Mouse (Mus musculus): Measurements from ENCODE around the gene Gm21970. TPM values are rescaled to one million over a fixed set of nuclear protein-coding genes. Genes with fewer than 3 reads are reported as not detected.

The Gm21970 gene
- total RNA-seq (2017) = not detected in 2 replicates

DNA sequence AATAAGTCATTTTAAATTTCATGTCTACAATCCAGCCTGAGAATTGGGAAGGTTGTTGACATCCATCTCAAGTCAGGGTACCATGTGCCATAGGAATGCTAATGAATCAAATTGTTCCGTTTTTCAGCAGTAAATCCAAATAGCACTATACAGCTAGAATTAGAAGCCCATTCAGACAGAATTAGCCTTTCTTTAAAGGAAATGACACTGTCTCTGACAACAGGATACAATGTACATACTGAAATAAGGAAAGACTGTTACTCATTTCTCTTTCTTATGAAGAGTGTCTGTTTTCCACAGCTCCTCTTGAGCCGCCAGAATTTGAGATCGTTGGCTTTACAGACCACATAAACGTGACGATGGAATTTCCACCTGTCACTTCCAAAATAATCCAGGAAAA is at the start of gene Gm21970:
Gene Gm21970, plus strand, starts transcription at position 301 of the 400 bp plus-strand sequence.
- ATAC-seq (replicated peaks in 1 of 2; ENCODE audit: insufficient read depth in 1 of 2, low FRiP score in 2 of 2, low TSS enrichment in 1 of 2, low read depth in 1 of 2, poor library complexity in 2 of 2, severe bottlenecking in 2 of 2) = no peak

DNA sequence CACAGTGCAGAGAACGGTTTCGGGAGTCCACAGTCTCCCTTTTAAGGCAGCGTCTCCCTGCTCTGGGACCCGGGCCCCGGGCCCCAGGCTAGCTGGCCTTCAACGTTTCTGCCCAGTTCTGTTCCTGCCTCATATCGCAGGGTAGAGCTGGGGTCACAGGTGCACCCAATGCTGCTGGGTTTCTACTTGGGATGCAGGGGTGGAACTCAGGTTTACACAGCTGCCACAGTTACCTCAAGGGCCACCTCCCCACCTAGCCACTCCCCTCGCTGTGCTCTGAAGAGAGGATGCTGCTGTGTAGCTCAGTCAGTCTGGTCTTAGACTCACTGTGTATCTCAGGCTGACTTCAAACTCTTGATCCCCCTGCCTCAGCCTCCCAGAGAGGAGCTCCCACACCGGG is 45.0 kb upstream of the Gm21970 start:
- ATAC-seq (replicated peaks in 1 of 2; ENCODE audit: insufficient read depth in 1 of 2, low FRiP score in 2 of 2, low TSS enrichment in 1 of 2, low read depth in 1 of 2, poor library complexity in 2 of 2, severe bottlenecking in 2 of 2) = no peak

DNA sequence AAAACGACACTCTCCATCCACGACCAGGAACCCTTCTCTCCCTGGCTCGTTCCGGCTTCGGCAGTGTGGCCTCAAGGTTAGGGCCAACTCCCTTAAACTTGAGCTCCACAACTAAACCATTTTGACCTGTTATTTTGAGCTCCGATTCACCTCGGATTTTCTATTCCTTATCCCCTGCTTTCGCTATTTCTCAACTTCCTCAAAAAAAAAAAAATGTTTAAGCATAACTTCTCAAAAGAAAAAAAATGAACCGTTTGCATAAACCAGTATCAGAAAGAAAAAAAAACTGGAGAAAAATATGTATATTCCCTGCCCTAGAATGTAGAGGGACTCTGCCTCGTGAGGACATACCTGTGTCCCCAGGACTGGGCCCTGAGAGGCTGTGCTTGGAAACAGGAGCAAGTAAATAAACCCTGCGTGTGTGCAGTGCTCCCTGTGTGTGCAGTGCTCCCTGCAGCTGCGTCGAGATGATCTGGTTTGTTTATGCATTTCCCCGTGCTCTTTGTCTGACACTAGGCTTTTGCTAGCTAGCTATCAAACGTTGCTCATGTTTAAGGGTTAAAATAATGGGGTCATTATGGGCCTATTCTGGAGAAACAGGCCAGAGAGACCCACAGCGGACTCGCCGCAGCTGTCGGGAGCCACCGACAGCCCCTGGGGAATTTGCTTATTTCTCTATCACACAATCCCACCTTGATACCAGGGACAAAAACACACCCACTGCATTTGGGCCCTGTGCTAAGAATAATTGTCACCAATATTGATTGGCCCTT is 43.8 kb upstream of the Gm21970 start:
- ATAC-seq (replicated peaks in 1 of 2; ENCODE audit: insufficient read depth in 1 of 2, low FRiP score in 2 of 2, low TSS enrichment in 1 of 2, low read depth in 1 of 2, poor library complexity in 2 of 2, severe bottlenecking in 2 of 2) = no peak

DNA sequence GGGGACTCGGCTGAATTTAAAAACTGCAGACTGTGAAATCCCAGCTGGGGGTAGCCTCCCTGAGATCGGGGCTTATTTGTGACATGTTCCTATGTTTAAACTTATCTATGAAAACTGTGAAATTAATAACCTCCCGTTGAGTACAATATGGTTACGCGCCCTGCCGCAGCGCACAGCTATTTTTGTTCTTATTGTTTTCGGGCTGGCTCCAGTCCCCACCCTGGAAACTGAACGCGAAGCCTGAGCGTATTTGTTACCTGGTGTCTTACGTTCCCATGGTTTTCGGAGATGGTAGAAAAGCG is 43.3 kb upstream of the Gm21970 start:
- no peak for ATAC-seq (replicated peaks in 1 of 2; ENCODE audit: insufficient read depth in 1 of 2, low FRiP score in 2 of 2, low TSS enrichment in 1 of 2, low read depth in 1 of 2, poor library complexity in 2 of 2, severe bottlenecking in 2 of 2)

DNA sequence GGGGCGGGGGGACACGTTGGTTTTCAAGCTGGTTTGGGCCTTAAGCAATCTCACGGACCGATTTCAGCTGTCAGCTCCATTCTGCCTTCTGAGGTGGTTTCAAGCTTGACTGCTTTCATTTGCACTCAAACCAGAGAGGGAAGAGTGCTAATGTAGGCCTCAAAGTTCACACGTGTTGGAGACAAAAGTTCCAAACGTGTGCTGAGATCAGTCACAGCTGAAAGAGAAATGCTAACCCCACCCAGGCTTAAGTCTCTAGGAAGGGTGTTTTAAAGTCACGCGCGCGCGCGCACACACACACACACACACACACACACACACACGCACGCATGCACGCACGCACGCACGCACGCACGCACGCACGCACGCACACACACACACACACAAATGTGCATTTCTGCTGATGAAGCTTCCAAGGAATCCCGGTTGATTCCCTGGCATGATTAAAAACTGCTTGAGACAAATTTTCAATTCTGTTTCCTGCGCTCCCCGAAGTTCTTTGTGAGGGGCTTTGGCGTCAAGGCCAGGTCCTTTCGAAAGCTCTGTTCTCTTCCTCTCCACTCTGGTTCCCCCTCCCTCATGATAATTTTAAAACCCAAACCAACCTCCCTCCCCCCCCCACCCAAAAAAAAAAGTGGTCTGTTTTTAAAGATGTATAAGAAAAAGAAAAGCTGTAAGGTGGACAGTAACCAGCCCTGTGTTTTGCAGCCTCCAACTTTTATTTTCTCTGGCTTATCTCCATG is 42.8 kb upstream of the Gm21970 start:
- no peak for ATAC-seq (replicated peaks in 1 of 2; ENCODE audit: insufficient read depth in 1 of 2, low FRiP score in 2 of 2, low TSS enrichment in 1 of 2, low read depth in 1 of 2, poor library complexity in 2 of 2, severe bottlenecking in 2 of 2)

DNA sequence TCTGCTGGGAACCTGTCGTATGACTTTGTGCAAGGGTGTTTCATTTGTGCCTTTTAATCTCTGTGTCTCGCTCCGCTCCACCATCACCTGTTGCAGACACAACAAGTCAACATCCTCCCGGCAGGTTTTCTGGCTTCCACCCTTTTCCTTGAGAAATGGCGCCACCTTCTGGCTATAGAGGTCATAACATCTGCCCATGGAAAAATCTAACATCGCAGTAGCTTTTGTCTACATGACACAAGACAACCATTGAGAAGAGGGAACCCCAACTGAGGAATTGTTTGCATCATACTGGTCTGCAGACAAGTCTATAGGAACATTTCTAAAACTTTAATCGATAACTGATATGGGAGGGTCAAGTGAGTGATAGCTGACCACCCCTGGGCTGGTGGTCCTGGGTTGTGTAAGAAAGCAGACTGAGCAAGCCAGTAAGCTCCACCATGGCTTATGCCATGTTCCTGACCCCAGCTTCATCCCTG is 39.4 kb upstream of the Gm21970 start:
- ATAC-seq (replicated peaks in 1 of 2; ENCODE audit: insufficient read depth in 1 of 2, low FRiP score in 2 of 2, low TSS enrichment in 1 of 2, low read depth in 1 of 2, poor library complexity in 2 of 2, severe bottlenecking in 2 of 2) = 0 out of 4 replicates have a peak, but pooled peaks of 1 of the 2 experiments have one; percentile 3

DNA sequence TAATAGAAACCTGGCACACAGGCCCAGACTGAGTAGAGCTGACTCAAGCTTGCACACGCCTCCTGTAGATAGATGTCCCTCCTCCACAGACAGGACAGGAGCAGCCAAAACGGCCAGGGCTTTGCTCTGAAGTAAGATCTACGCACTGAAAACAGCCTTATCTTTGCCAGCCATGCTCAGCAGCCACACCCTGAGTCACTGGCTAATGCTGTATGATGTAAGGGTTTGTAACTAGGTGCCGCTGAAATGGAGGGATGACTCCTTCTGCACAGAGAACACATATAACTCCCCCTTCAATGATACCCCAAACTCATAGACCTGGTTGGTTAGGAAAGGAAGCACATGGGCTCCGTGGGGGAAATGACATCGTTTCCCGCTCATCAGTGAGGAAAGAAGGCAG is 38.8 kb upstream of the Gm21970 start:
- ATAC-seq (replicated peaks in 1 of 2; ENCODE audit: insufficient read depth in 1 of 2, low FRiP score in 2 of 2, low TSS enrichment in 1 of 2, low read depth in 1 of 2, poor library complexity in 2 of 2, severe bottlenecking in 2 of 2) = peak in 1 of 2 experiments; percentile 11; a peak in 1 of 4 replicates

DNA sequence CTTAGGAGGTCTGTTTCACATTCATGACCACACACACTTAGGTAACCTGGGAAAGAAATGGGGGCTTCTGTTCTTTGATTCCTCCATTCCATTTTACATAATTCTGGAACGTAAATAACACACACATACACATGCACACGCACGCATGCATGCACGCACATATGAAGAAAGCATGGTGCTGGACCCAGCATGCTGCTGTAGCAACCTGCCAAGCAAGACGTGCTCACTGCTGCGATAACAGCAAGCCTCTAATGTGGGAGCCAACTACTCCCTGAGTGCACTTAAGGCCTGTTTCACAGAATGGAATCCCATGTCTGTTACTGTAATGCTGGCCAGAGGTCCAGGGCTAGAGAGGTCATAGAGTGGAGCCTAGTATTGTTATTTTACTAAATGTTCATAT is 38.3 kb upstream of the Gm21970 start:
- no peak for ATAC-seq (replicated peaks in 1 of 2; ENCODE audit: insufficient read depth in 1 of 2, low FRiP score in 2 of 2, low TSS enrichment in 1 of 2, low read depth in 1 of 2, poor library complexity in 2 of 2, severe bottlenecking in 2 of 2)

DNA sequence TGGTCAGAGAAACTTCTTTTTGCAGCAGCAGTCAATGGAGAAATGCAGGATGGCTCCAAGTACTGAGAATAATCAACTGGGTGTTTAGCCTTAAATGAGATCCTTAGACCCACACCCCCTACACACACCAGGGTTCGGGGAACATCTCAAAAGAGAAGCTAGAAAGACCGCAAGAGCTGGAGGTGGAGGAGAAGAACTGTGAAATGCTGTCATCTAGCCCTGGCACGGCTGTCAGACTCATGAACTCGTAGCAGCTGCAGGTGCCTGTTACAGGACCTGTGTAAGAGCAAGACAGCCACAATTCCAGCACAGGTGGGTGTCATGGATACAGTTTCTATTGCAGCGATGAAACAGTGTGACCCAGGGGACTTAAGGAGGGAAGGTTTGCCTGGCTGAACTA is 37.9 kb upstream of the Gm21970 start:
- ATAC-seq (replicated peaks in 1 of 2; ENCODE audit: insufficient read depth in 1 of 2, low FRiP score in 2 of 2, low TSS enrichment in 1 of 2, low read depth in 1 of 2, poor library complexity in 2 of 2, severe bottlenecking in 2 of 2) = no peak

DNA sequence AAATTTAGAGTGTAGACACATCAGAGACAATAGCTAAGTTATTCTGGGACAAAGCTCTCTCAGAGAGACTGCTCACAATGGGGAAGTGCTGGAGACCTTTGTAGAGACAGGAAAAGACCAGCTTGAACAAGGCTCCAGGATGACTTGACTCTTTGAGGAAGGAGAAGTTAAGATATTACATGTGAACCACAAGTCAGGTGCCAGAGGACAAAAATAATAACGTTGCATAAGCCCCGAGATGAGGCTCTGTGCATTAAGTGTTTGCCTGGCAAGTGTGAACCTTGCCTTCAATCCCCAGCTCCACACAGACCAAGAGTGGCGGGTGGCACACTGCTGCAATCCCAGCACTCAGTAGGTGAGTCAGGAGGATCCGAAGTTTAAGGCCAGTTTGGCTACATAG is 36.9 kb upstream of the Gm21970 start:
- ATAC-seq (replicated peaks in 1 of 2; ENCODE audit: insufficient read depth in 1 of 2, low FRiP score in 2 of 2, low TSS enrichment in 1 of 2, low read depth in 1 of 2, poor library complexity in 2 of 2, severe bottlenecking in 2 of 2) = peak; percentile 70 to 76

DNA sequence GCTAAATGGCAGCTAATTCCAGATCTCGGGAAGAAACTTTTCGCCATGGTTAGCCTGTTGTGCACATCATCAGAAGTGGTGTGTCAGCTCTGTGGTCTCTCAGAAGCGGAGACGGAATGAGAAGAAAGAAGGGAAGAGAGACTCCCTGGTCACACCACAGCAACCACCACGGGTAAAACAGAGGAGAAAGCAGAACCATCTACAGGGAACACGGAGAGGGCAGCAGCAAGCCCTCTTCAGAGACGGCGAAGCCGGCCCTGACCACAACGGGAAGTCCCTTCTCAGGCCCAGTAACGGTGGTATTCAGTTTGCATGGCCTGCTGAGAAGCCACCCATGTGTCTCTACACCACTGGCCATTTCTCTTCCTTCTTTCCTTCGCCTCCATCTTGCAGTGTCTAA is 36.4 kb upstream of the Gm21970 start:
- peak; percentile 80 to 81 for ATAC-seq (replicated peaks in 1 of 2; ENCODE audit: insufficient read depth in 1 of 2, low FRiP score in 2 of 2, low TSS enrichment in 1 of 2, low read depth in 1 of 2, poor library complexity in 2 of 2, severe bottlenecking in 2 of 2)

DNA sequence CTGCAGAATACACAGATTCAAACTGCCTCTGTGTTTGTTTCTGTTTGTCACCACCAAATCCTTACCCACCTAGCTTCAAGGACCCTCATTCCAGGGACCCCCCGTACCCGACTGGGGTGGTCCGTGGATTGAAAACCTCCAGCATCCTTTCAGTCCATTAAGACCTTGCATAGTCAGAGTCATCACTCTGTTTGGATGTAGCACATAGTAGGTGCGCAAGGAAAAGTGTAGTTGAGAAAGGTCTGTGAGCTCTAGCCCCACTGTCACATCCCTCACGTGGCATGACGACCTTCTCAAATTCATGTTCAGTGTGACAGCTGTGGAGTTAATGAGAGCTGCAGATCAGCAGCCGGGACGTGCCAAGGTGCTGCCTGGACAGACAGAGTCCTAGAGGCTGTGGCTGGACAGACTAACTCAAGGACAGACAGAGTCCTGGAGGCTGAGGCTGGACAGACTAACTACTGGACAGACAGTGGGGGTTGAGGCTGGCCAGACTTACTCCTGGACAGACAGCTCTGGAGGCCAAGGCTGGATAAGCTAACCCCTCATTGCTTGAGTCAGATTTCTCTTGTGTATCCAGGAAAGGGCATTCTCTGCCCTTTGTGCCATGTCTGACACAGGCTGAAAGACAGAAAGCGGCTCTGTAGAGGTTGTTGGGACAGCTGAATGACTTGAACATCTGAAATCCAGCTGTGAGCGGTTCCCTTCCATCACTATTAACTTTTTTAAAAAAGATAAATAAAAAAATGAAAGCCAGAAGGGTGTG is 34.6 kb upstream of the Gm21970 start:
- no peak for ATAC-seq (replicated peaks in 1 of 2; ENCODE audit: insufficient read depth in 1 of 2, low FRiP score in 2 of 2, low TSS enrichment in 1 of 2, low read depth in 1 of 2, poor library complexity in 2 of 2, severe bottlenecking in 2 of 2)

DNA sequence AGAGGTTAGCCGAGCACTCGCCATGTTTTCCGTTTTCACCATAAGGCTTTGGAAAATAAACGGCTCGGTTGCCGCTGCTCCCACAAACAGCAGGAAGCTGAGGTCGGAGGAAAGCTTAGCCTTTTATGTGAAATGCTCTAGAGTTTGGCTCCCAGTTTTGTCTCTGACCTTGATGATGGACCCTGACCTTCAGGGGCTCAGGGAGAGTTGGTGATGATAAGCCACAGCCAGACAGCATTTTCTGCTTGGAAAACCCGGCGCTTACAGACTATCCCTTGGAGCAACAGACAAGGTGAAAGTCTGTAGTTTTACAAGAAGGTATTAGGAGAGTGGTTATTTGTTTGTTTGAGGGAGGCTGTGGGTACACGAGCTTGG is 34.0 kb upstream of the Gm21970 start:
- no peak for ATAC-seq (replicated peaks in 1 of 2; ENCODE audit: insufficient read depth in 1 of 2, low FRiP score in 2 of 2, low TSS enrichment in 1 of 2, low read depth in 1 of 2, poor library complexity in 2 of 2, severe bottlenecking in 2 of 2)

DNA sequence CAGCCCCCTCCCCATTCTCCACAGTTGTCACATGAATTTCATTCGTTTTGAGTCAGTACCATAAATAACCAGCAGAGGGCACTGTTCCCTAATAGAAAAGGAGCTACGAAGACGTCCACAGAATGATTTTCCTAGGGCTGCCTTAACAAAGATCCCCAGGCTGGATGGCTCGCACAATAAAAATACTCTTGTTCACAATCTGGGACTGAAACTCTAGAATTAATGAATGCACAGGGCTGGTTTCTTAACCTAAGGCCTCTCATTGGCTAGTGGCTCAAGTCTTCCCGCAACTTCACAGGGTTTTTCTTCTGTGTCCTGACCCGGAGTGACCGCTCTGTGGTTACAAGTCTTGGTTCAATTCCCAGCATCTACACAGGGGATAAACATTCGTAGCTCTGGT is 33.0 kb upstream of the Gm21970 start:
- peak in 1 of 2 experiments; percentile 18; a peak in 1 of 4 replicates for ATAC-seq (replicated peaks in 1 of 2; ENCODE audit: insufficient read depth in 1 of 2, low FRiP score in 2 of 2, low TSS enrichment in 1 of 2, low read depth in 1 of 2, poor library complexity in 2 of 2, severe bottlenecking in 2 of 2)

DNA sequence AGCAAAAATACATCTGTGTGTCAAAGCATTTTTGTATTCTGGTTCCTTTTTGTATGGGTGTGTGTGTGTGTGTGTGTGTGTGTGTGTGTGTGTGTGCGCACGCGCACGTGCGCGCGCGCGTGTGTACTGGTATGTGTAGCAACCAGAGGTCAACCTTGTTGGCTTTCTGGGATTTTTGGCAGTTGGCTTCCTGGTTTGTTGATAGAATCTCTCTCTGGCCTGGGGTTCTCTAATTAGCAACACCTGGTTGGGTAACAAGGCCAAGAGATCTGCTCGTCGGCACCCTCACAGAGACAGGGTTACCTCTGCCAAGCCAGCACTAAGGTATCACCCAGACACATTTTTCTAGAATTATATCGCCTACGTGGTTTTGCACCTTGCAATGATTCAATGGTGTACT is 32.0 kb upstream of the Gm21970 start:
- no peak for ATAC-seq (replicated peaks in 1 of 2; ENCODE audit: insufficient read depth in 1 of 2, low FRiP score in 2 of 2, low TSS enrichment in 1 of 2, low read depth in 1 of 2, poor library complexity in 2 of 2, severe bottlenecking in 2 of 2)

DNA sequence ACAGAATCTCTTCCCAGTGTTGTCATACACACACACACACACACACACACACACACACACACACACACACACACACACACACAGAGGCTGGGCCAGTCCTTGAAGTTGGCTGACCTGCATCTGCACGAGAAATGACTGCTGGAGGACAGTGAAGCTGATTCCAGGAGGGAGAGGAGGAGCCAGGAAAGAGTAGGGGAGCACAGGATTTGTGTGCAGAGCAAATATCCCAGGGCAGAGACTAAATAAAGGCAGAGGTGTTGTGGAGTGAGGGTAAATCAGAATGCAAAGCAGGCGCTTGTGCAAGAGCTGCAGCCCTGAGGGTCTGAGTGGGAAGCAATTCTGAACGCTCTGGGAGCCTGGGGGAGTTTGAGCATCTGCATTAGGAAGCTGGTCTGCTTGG is 31.4 kb upstream of the Gm21970 start:
- ATAC-seq (replicated peaks in 1 of 2; ENCODE audit: insufficient read depth in 1 of 2, low FRiP score in 2 of 2, low TSS enrichment in 1 of 2, low read depth in 1 of 2, poor library complexity in 2 of 2, severe bottlenecking in 2 of 2) = no peak

DNA sequence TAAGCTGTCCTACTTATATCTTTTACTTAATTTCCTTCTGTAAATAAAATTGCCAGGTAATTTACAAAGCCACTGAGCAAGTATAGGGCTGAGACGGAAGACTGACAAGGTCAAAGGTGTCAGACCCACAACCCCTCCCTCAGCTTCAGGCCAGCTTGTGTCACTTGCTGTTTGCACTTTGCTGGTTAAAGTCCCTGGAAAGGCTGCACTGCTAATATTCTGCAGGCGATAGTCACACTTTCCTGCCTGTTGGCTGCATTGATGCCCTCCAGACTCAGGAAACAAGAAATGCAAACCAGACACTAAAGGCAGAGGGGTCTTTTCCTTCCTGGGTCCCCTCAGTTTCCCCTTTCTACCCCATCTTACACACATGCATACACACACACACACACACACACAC is 29.5 kb upstream of the Gm21970 start:
- ATAC-seq (replicated peaks in 1 of 2; ENCODE audit: insufficient read depth in 1 of 2, low FRiP score in 2 of 2, low TSS enrichment in 1 of 2, low read depth in 1 of 2, poor library complexity in 2 of 2, severe bottlenecking in 2 of 2) = no peak

DNA sequence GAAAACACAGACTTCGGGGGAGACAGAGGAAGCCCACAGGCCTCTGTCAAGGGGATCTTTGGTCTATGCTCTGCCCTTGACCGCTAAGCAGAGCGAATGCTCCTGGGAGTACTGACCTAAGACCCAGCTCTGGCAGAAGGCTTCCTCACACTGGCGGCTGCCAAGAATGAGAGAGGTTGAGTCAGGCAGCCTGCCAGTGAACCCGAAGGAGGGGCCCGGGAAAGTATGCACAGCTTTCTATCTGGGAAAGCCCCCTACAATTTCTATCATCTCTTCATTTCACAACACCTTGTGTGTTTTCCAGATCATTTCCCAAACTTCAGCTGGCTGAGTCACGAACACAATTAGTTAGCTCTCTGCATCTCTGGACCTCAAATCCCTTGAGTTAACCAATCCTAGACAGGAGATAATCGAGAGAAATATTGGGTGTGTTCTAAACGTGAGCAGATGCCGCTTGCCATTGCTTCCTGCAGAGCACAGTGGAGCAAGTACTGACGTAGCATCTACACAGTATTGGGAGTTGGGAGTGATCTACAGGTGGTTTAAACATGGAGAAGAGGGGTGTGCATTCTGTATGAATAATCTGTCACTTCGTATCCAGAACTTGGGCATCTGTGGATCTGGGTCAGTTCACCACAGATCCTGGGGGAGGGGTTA is 28.8 kb upstream of the Gm21970 start:
- ATAC-seq (replicated peaks in 1 of 2; ENCODE audit: insufficient read depth in 1 of 2, low FRiP score in 2 of 2, low TSS enrichment in 1 of 2, low read depth in 1 of 2, poor library complexity in 2 of 2, severe bottlenecking in 2 of 2) = no peak

Measured in hematopoietic stem cell, adult 5-6 weeks (primary cell).